Mouse (Mus musculus) layer of hippocampus, adult 2 months (tissue): ENCODE results near the gene Gtf3c5. TPM values are rescaled to one million over a fixed set of nuclear protein-coding genes. Genes with fewer than 3 reads are reported as not detected.

Experiments
- DNase-seq, 2 experiments: peaks; one replicate each; pipeline ENCODE4 v3.0.0; 2022; ENCODE audit warnings: low spot score in 2 of 2
- H3K27ac ChIP-seq: fragments of 200-600 bp; 2 replicates; pipeline ENCODE4 v1.8.1; 2022
- H3K4me3 ChIP-seq: fragments of 200-600 bp; 2 replicates; pipeline ENCODE4 v1.8.1; 2022; ENCODE audit warnings: mild to moderate bottlenecking
- CTCF ChIP-seq: fragments of 200-600 bp; conservative IDR thresholded peaks from 2 replicates; pipeline ENCODE4 v1.8.1; 2022; ENCODE audit warnings: antibody characterized with exemption, mild to moderate bottlenecking, moderate library complexity
- total RNA-seq, 2 experiments: library from RNA; stranded (reverse); gene quantifications; 2 replicates each; pipeline ENCODE4 v1.2.3; 2021

Gene Gtf3c5
- total RNA-seq, 2 experiments from 2014 or later = 18.2 to 20.7 TPM

- no peak for DNase-seq
- peak overlapping the region; percentile 92 for H3K4me3 ChIP-seq
- TF ChIP-seq CTCF = no peak
Measured at GRCm38 (mm10) chr2:28534436-28535262, 48.9 kb downstream of the Gtf3c5 start.

GRCm38 (mm10) chr2:28533901-28534435 is 49.6 kb downstream of the Gtf3c5 start:
- H3K27ac ChIP-seq = peak overlapping the region; percentile 97
- DNase-seq = no peak
- H3K4me3 ChIP-seq = peak overlapping the region; percentile 92
- TF ChIP-seq CTCF = no peak

More at GRCm38 (mm10) chr2:28534436-28535262, 48.9 kb downstream of the Gtf3c5 start:
- peak overlapping the region; percentile 97 for H3K27ac ChIP-seq

- TF ChIP-seq CTCF = peak; percentile 67
- peak overlapping the region; percentile 97 for H3K27ac ChIP-seq
- peak; percentile 89 to 92 for DNase-seq
- peak overlapping the region; percentile 92 for H3K4me3 ChIP-seq
Measured at GRCm38 (mm10) chr2:28532938-28533771, 50.4 kb downstream of the Gtf3c5 start.

GRCm38 (mm10) chr2:28530311-28530710 is 53.2 kb downstream of the Gtf3c5 start:
- Histone ChIP-seq H3K27ac (peak overlapping the region; percentile 62), H3K4me3 (no peak overlapping the region)
- TF ChIP-seq CTCF = no peak
- no peak for DNase-seq

- no peak for TF ChIP-seq CTCF
- no peak overlapping the region for H3K4me3 ChIP-seq
- H3K27ac ChIP-seq = peak overlapping the region; percentile 62
- no peak for DNase-seq
Measured at GRCm38 (mm10) chr2:28529856-28530255, 53.7 kb downstream of the Gtf3c5 start.

GRCm38 (mm10) chr2:28528354-28528730 is 55.2 kb downstream of the Gtf3c5 start:
- DNase-seq = no peak
- TF ChIP-seq CTCF = no peak
- H3K27ac ChIP-seq = no peak overlapping the region; the same call in 1 of the 2 replicates

GRCm38 (mm10) chr2:28527436-28528353 is 55.9 kb downstream of the Gtf3c5 start:
- Histone ChIP-seq H3K4me3 (no peak overlapping the region), H3K27ac (peak overlapping the region; percentile 86; the same call in 1 of the 2 replicates)
- no peak for DNase-seq
- TF ChIP-seq CTCF = no peak

More at GRCm38 (mm10) chr2:28528354-28528730, 55.2 kb downstream of the Gtf3c5 start:
- H3K4me3 ChIP-seq = no peak overlapping the region

- H3K4me3 ChIP-seq = no peak overlapping the region
- peak overlapping the region; percentile 86 for H3K27ac ChIP-seq
- DNase-seq = no peak
Measured at GRCm38 (mm10) chr2:28525943-28526876, 57.3 kb downstream of the Gtf3c5 start.

GRCm38 (mm10) chr2:28525219-28525942 is 58.2 kb downstream of the Gtf3c5 start:
- no peak overlapping the region for H3K4me3 ChIP-seq
- TF ChIP-seq CTCF = no peak
- DNase-seq = peak in 1 of 2 experiments; percentile 71
- H3K27ac ChIP-seq = peak overlapping the region; percentile 86

More at GRCm38 (mm10) chr2:28525943-28526876, 57.3 kb downstream of the Gtf3c5 start:
- TF ChIP-seq CTCF = peak; percentile 67

GRCm38 (mm10) chr2:28524406-28524805 is 59.1 kb downstream of the Gtf3c5 start:
- no peak for TF ChIP-seq CTCF
- DNase-seq = no peak
- Histone ChIP-seq H3K4me3 (no peak overlapping the region), H3K27ac (peak overlapping the region; percentile 86)

- H3K4me3 ChIP-seq = no peak overlapping the region
- DNase-seq = peak; percentile 90 to 92
- H3K27ac ChIP-seq = peak overlapping the region; percentile 86
- no peak for TF ChIP-seq CTCF
Measured at GRCm38 (mm10) chr2:28523643-28524117, 59.9 kb downstream of the Gtf3c5 start.
